Mouse (Mus musculus): ENCODE results near the gene Olfr1221. TPM values are rescaled to one million over a fixed set of nuclear protein-coding genes. Genes with fewer than 3 reads are reported as not detected.
"Not testable (repeated sequence)": the region's sequence is repeated elsewhere in the genome, so short reads cannot be mapped to it uniquely, and the experiment has no call there.

Olfr1221 gene
- not detected for total RNA-seq (2021)
- long read RNA-seq, experiment 1, result 0 reads
- long read RNA-seq, experiment 2, result 0 reads

GRCm38 (mm10) chr2:89117183-89117582 lies at the start of gene Olfr1221:
Gene Olfr1221, minus strand, starts transcription at chr2:89117283.
- intact Hi-C loops (cut with DNase I), result no loop called here
- H3K4me3 ChIP-seq, result no peak within 1 kb of the TSS
- DNase-seq, result no peak
- TF ChIP-seq CTCF (IDR thresholded peaks at IDR 0.05), result no peak
- H3K27ac ChIP-seq, result no peak within 1 kb of the TSS

GRCm38 (mm10) chr2:89164711-89165110 lies 47.6 kb upstream of the Olfr1221 start:
- H3K4me3 ChIP-seq; H3K27ac ChIP-seq; intact Hi-C loops (cut with DNase I); DNase-seq: not testable (repeated sequence)

GRCm38 (mm10) chr2:89163991-89164390 lies 46.9 kb upstream of the Olfr1221 start, which contains the start of gene Olfr1224-ps1:
Gene Olfr1224-ps1, minus strand, starts transcription at chr2:89164091.
- H3K4me3 ChIP-seq; intact Hi-C loops (cut with DNase I); H3K27ac ChIP-seq; DNase-seq: not testable (repeated sequence)

GRCm38 (mm10) chr2:89151460-89151859 lies 34.4 kb upstream of the Olfr1221 start, which contains the start of gene Olfr1223:
Gene Olfr1223, minus strand, starts transcription at chr2:89151560.
- intact Hi-C loops (cut with DNase I), result no loop called here

GRCm38 (mm10) chr2:89132954-89133353 lies 15.9 kb upstream of the Olfr1221 start, which contains the start of gene Olfr1222:
Gene Olfr1222, minus strand, starts transcription at chr2:89133054.
- DNase-seq, result no peak
- intact Hi-C loops (cut with DNase I), result no loop called here
- no peak for TF ChIP-seq CTCF (IDR thresholded peaks at IDR 0.05)

More at GRCm38 (mm10) chr2:89151460-89151859, 34.4 kb upstream of the Olfr1221 start, which contains the start of gene Olfr1223:
- no peak for TF ChIP-seq CTCF (IDR thresholded peaks at IDR 0.05)
- no peak within 1 kb of the TSS for H3K27ac ChIP-seq
- no peak for DNase-seq
- no peak within 1 kb of the TSS for H3K4me3 ChIP-seq

GRCm38 (mm10) chr2:89106735-89107134 lies 10.3 kb downstream of the Olfr1221 start, which contains the start of gene Olfr1220:
Gene Olfr1220, minus strand, starts transcription at chr2:89106835.
- TF ChIP-seq CTCF (IDR thresholded peaks at IDR 0.05), result no peak
- DNase-seq, result no peak

More at GRCm38 (mm10) chr2:89132954-89133353, 15.9 kb upstream of the Olfr1221 start, which contains the start of gene Olfr1222:
- H3K4me3 ChIP-seq, result no peak within 1 kb of the TSS
- no peak within 1 kb of the TSS for H3K27ac ChIP-seq

GRCm38 (mm10) chr2:89105651-89106050 lies 11.4 kb downstream of the Olfr1221 start:
- intact Hi-C loops (cut with DNase I), result no loop called here
- no peak for TF ChIP-seq CTCF (IDR thresholded peaks at IDR 0.05)
- no peak for DNase-seq

More at GRCm38 (mm10) chr2:89106735-89107134, 10.3 kb downstream of the Olfr1221 start, which contains the start of gene Olfr1220:
- intact Hi-C loops (cut with DNase I), result no loop called here
- Histone ChIP-seq H3K4me3 (no peak within 1 kb of the TSS), H3K27ac (no peak within 1 kb of the TSS)

GRCm38 (mm10) chr2:89093848-89094247 lies 23.2 kb downstream of the Olfr1221 start:
- DNase-seq, result no peak
- H3K27ac ChIP-seq, result no peak overlapping the region
- H3K4me3 ChIP-seq, result no peak overlapping the region
- intact Hi-C loops (cut with DNase I), result no loop called here
- no peak for TF ChIP-seq CTCF (IDR thresholded peaks at IDR 0.05)

More at GRCm38 (mm10) chr2:89105651-89106050, 11.4 kb downstream of the Olfr1221 start:
- H3K4me3 ChIP-seq, result no peak overlapping the region
- H3K27ac ChIP-seq, result no peak overlapping the region

- Histone ChIP-seq H3K27ac (no peak within 1 kb of the TSS), H3K4me3 (no peak within 1 kb of the TSS)
- no peak for DNase-seq
- TF ChIP-seq CTCF (IDR thresholded peaks at IDR 0.05), result no peak
- intact Hi-C loops (cut with DNase I), result no loop called here
These were observed 33.7 kb downstream of the Olfr1221 start, which contains the start of gene Olfr1219 for GRCm38 (mm10) chr2:89083413-89083812. Gene Olfr1219, minus strand, starts transcription at chr2:89083513.

GRCm38 (mm10) chr2:89081487-89081886 lies 35.6 kb downstream of the Olfr1221 start:
- no peak for TF ChIP-seq CTCF (IDR thresholded peaks at IDR 0.05)
- intact Hi-C loops (cut with DNase I), result no loop called here
- DNase-seq, result no peak
- Histone ChIP-seq H3K4me3 (no peak overlapping the region), H3K27ac (no peak overlapping the region)

GRCm38 (mm10) chr2:89061087-89061486 lies 56.0 kb downstream of the Olfr1221 start, which contains the start of gene Olfr1218:
Gene Olfr1218, minus strand, starts transcription at chr2:89061187.
- intact Hi-C loops (cut with DNase I), result no loop called here
- Histone ChIP-seq H3K27ac (no peak within 1 kb of the TSS), H3K4me3 (no peak within 1 kb of the TSS)
- DNase-seq, result no peak
- TF ChIP-seq CTCF (IDR thresholded peaks at IDR 0.05), result no peak

Other genes starting within 250 kb of the Olfr1221 start
- not detected for gene Olfr1208, start 215.0 kb downstream of the Olfr1221 start, total RNA-seq (2021)
- gene Olfr1209, start 202.1 kb downstream of the Olfr1221 start, total RNA-seq (2021), result not detected
- not detected for gene Olfr1211, start 179.2 kb downstream of the Olfr1221 start, total RNA-seq (2021)
- gene Olfr1212, start 163.3 kb downstream of the Olfr1221 start, total RNA-seq (2021), result not detected
- not detected for gene Gm13762, start 137.0 kb downstream of the Olfr1221 start, total RNA-seq (2021)
- gene Olfr1214, start 124.6 kb downstream of the Olfr1221 start, total RNA-seq (2021), result not detected
- gene Olfr1215, start 110.3 kb downstream of the Olfr1221 start, total RNA-seq (2021), result not detected
- not detected for gene Olfr1216, start 98.9 kb downstream of the Olfr1221 start, total RNA-seq (2021)
- gene Olfr1217, start 85.2 kb downstream of the Olfr1221 start, total RNA-seq (2021), result not detected
- gene Olfr1218, start 56.1 kb downstream of the Olfr1221 start, total RNA-seq (2021), result not detected
- gene Olfr1219, start 33.8 kb downstream of the Olfr1221 start, total RNA-seq (2021), result not detected
- gene Olfr1220, start 10.4 kb downstream of the Olfr1221 start, total RNA-seq (2021), result not detected
- gene Olfr1222, start 15.8 kb upstream of the Olfr1221 start, total RNA-seq (2021), result not detected
- not detected for gene Olfr1223, start 34.3 kb upstream of the Olfr1221 start, total RNA-seq (2021)
- gene Olfr1224-ps1, start 46.8 kb upstream of the Olfr1221 start, total RNA-seq (2021), result not detected
- not detected for gene Olfr1225, start 57.4 kb upstream of the Olfr1221 start, total RNA-seq (2021)
- gene Olfr1226, start 82.8 kb upstream of the Olfr1221 start, total RNA-seq (2021), result not detected
- gene Olfr1228, start 136.8 kb upstream of the Olfr1221 start, total RNA-seq (2021), result not detected
- not detected for gene Olfr1229, start 170.7 kb upstream of the Olfr1221 start, total RNA-seq (2021)
- not detected for gene Olfr1230, start 180.0 kb upstream of the Olfr1221 start, total RNA-seq (2021)
- not detected for gene Olfr1231, start 189.8 kb upstream of the Olfr1221 start, total RNA-seq (2021)
- not detected for gene Olfr1232, start 212.4 kb upstream of the Olfr1221 start, total RNA-seq (2021)
- not detected for gene Olfr1233, start 225.1 kb upstream of the Olfr1221 start, total RNA-seq (2021)
- not detected for gene Olfr1234, start 247.6 kb upstream of the Olfr1221 start, total RNA-seq (2021)